Mouse (Mus musculus) embryo, embryonic 11 days (tissue): Measurements from ENCODE around the gene Gm9844.
"Not testable (repeated sequence)": the region's sequence is repeated elsewhere in the genome, so short reads cannot be mapped to it uniquely, and the experiment has no call there.

Experiments
- DNase-seq: peaks from one replicate; pipeline ENCODE4 v3.0.0-alpha.2; 2015

Gene Gm9844

GRCm38 (mm10) chr7:24861913-24862312 lies at the start of gene Gm9844:
TSS of gene Gm9844 (plus strand) at chr7:24862213.
- no peak for DNase-seq

GRCm38 (mm10) chr7:24817502-24817901 lies 44.5 kb upstream of the Gm9844 start:
- peak; percentile 82 for DNase-seq

GRCm38 (mm10) chr7:24824452-24824851 lies 37.6 kb upstream of the Gm9844 start:
- DNase-seq, result no peak

- no peak for DNase-seq
These were observed 34.8 kb upstream of the Gm9844 start for GRCm38 (mm10) chr7:24827181-24827580.

- DNase-seq, result not testable (repeated sequence)
These were observed 23.1 kb upstream of the Gm9844 start for GRCm38 (mm10) chr7:24838732-24839409.

GRCm38 (mm10) chr7:24839410-24839808 lies 22.6 kb upstream of the Gm9844 start:
- DNase-seq, result no peak

GRCm38 (mm10) chr7:24840331-24840730 lies 21.7 kb upstream of the Gm9844 start:
- DNase-seq, result no peak

- DNase-seq, result no peak
These were observed 21.0 kb upstream of the Gm9844 start for GRCm38 (mm10) chr7:24841009-24841408.

GRCm38 (mm10) chr7:24844144-24844543 lies 17.9 kb upstream of the Gm9844 start:
- DNase-seq, result no peak

GRCm38 (mm10) chr7:24845181-24845580 lies 16.8 kb upstream of the Gm9844 start:
- no peak for DNase-seq

GRCm38 (mm10) chr7:24845713-24846112 lies 16.3 kb upstream of the Gm9844 start:
- peak; percentile 62 for DNase-seq

- DNase-seq, result not testable (repeated sequence)
These were observed 15.4 kb upstream of the Gm9844 start for GRCm38 (mm10) chr7:24846576-24846975.

- peak; percentile 36 for DNase-seq
These were observed 11.9 kb upstream of the Gm9844 start for GRCm38 (mm10) chr7:24850162-24850561.

GRCm38 (mm10) chr7:24850899-24851303 lies 11.1 kb upstream of the Gm9844 start:
- DNase-seq, result peak; percentile 62

- DNase-seq, result no peak
These were observed 10.3 kb upstream of the Gm9844 start for GRCm38 (mm10) chr7:24851596-24852325.

GRCm38 (mm10) chr7:24852557-24853232 lies 9.3 kb upstream of the Gm9844 start:
- no peak for DNase-seq

- no peak for DNase-seq
These were observed 8.8 kb upstream of the Gm9844 start for GRCm38 (mm10) chr7:24853233-24853563.

- DNase-seq, result peak; percentile 28
These were observed 8.3 kb upstream of the Gm9844 start for GRCm38 (mm10) chr7:24853695-24854094.

GRCm38 (mm10) chr7:24856460-24857120 lies 5.4 kb upstream of the Gm9844 start:
- DNase-seq, result no peak

GRCm38 (mm10) chr7:24859234-24859633 lies 2.8 kb upstream of the Gm9844 start:
- no peak for DNase-seq

GRCm38 (mm10) chr7:24862853-24863252 lies 840 bp downstream of the Gm9844 start:
- no peak for DNase-seq

- peak; percentile 31 for DNase-seq
These were observed 2.1 kb downstream of the Gm9844 start for GRCm38 (mm10) chr7:24864156-24864555.

GRCm38 (mm10) chr7:24869080-24869479 lies 7.1 kb downstream of the Gm9844 start:
- DNase-seq, result no peak
